Mouse (Mus musculus) mesoderm, embryonic 11.5 days (tissue): ENCODE data around the gene Isg20l2.
A peak's percentile ranks its signal among the peaks of the same experiment; 100 is the strongest.

Experiments
- DNase-seq: peaks from one replicate; pipeline ENCODE4 v3.0.0-alpha.2; 2012; ENCODE audit warnings: low read depth, low spot score

Gene Isg20l2

GRCm38 (mm10) chr3:87973593-87974380 is 43.7 kb downstream of the Isg20l2 start:
- no peak for DNase-seq

DNA sequence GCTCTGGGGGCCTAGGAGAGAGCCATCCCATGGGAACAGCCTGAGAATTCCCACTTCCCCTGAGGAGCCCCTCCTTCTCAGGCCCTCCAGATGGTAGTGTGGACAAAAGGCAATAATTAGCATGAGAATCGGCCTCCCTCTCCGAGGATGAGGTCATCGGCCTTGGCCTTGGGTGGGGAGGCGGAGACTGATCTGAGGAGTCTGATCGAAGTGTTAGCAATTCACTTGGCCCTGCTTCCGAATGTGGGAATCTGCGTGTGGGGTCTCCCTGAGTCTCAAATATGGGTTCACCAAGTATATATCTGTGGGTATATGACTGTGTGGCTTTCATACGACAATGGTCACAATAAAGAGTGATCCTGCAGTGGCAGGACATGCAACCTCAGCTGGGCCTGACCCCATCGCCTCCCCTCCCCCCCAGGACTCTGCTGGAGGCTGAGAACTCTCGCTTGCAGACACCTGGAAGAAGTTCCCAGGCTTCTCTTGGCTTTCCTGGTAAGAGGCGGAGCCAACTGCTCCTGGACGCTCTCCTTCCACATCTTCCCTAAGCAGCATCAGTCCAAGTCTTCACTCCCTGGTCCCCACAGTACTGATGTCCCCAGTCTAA is 44.4 kb downstream of the Isg20l2 start:
- peak; percentile 88 for DNase-seq

- DNase-seq, result no peak
Measured at GRCm38 (mm10) chr3:87979493-87979892, 49.4 kb downstream of the Isg20l2 start.

GRCm38 (mm10) chr3:87980085-87980484 is 50.0 kb downstream of the Isg20l2 start:
- no peak for DNase-seq

DNA sequence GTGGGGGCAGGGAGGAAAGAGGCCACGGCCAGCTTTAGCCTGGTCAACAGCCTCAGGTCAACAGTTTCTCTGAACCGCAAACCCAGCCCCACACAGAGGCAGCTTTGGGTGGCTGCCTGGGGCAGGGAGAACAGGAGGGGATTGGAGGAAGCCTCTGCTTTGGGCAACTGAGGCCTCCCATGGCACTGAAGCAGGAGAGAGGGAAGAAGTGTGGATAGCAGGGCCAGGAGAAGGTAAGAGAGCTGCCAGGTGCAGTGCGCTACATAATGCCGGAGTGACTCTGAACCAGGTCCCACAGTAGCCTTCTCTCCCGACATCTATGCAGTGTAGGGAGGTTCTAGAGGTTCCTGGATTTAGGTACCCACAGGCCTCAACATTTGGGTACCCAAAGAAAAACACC is 50.6 kb downstream of the Isg20l2 start:
- DNase-seq, result no peak

GRCm38 (mm10) chr3:87981214-87981760 is 51.2 kb downstream of the Isg20l2 start:
- DNase-seq, result no peak

DNA sequence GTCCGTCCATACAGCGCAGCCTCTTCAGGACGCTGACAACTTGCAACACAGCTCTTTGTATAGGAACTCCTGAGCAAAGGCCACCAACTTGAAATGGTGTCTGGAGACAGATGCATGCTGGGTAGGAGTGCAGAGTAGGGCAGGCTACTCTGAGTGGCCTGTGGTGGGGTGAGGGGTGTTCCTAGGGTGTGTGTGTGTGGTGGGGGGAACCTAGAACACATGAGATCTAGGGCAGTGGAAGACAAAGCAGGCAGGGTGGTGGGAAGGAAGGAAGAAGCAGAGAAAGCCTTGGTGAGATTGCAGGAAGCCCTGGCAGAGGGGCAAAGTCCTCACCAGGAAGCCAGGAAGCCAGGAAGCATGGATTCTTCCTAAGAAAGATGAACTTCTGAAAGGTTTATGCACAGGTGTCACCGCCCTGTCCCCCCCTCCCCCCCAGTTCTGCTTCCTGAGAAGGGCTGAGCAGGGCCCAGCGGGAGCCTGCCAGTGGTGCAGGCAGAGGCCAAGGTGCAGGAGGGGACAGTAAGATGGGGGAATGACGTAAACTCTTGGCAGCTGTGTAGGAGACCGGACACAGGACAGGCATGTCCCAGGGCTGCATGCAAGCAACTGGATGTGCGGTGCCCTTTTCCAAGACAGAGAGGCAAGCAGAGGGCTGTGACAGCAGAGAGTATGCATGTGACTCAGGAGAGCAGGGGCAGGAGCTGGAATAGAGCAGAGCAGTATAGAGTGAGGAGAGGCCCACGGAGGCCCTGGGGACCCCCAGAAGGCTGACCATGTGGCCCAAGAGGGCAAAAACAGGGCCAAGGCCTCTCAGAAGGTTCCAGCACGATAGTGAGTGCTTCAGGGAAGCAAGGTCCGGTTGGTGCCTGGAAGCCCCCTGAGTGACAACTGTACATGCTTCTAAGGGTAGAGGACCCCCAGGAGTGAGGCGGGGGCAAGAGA is 52.1 kb downstream of the Isg20l2 start:
- no peak for DNase-seq

- peak; percentile 82 for DNase-seq
Measured at GRCm38 (mm10) chr3:87982836-87983601, 52.9 kb downstream of the Isg20l2 start.

GRCm38 (mm10) chr3:87983627-87984026 is 53.5 kb downstream of the Isg20l2 start:
- no peak for DNase-seq

DNA sequence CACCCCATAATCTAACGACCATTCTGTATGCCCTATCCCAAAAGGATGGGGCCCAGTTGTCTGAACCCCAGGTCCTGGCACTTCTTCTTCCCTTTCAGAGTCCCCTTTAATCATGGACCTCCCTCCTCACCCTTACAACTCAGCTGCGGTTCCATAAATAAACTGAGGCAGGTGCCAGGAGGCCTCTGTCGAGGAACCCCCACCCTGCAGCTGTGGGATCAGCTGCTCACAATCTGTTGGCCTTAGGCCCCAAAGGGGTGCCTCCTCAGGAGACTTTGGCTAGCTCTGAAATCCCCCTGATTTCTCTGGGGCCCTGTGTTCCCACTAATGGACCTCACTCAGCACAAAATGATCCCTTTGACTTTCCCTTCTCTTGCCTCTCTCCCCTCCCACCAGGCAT is 54.0 kb downstream of the Isg20l2 start:
- no peak for DNase-seq

DNA sequence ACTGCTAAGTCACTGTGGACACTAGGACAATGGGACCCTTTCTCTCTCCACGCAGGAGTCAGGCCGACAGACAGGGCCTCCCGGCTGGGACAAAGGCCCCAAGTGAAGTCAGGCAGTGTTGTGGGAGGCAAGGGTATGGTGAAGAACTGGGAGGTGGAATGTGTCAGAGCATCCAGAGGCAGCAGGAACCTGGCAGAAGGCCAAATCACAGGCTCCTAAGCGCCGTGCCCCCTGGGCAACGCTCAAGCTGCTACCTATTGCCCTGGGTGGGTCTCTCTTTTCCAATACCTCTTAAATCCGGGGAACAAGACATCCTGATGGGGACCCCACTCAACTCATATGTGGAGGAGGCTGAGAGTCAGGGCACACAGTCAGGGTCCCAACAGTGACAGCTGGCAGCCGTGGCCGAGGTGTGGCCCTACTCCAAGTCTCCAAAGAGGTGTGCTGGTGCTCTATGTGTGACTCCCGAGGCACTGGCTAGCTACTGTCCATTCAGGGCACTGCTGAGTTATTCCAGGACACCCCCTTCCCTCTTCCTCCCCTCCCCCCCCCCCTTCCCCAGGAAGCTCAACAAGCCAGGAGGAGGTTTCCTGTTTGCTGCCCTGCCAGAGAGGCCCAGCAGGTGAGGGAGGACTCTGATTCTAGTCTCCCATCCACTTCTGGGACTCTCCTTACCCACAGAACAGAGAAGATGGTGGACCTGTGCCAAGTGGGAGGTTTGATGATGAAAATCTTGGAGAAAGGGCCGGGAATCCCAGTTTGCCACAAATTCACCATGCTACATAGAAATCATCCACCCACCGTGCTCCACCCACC is 55.6 kb downstream of the Isg20l2 start:
- no peak for DNase-seq

GRCm38 (mm10) chr3:87986868-87987267 is 56.8 kb downstream of the Isg20l2 start:
- peak; percentile 99 for DNase-seq

DNA sequence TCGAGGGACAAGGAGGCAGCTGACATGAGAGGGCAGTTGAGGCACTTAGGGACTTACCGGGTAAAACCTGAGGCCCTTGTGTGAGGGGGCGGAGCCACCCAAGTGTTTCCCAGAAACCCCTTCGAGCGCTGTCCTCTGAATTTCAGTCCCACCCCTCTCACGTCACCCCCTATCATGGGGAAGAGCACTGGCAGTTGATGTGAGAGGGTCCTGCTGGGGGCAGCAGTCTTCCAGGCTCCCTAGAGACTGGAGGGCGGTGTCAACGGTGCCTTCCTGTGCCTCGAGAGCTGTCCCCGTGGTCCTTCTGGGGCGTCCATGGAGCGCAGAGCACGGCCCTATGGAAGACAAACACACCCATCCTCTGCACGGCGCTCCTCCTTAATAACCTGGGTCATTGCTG is 57.5 kb downstream of the Isg20l2 start:
- peak; percentile 88 for DNase-seq

- DNase-seq, result no peak
Measured at GRCm38 (mm10) chr3:87988068-87988467, 58.0 kb downstream of the Isg20l2 start.

DNA sequence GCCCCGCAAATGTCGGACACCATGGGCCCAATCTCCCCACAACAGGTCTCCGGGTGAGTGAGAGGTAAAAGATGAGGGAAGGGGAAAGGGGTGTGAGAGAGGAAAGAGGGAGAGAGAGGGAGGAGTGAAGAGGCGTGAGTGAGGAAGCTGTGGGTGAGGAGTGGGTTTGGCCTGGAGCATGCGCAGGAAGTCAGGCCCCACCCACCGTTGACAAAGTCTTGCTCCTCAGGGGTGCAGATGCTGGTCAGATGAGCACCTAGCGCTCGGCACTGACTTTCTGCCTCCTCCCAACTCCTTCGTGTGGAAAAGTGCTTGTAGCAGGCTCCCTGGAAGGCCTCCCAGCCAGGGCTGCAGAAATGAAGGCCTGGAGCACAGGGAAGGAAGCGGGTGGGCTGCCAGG is 59.8 kb downstream of the Isg20l2 start:
- no peak for DNase-seq
